Mouse (Mus musculus): ENCODE data around the gene 9030612E09Rik. TPM values are rescaled to one million over a fixed set of nuclear protein-coding genes. Genes with fewer than 3 reads are reported as not detected.

9030612E09Rik gene
- total RNA-seq, 4 experiments from 2014 or later: 2.7 to 3.3 (median 2.9) TPM

- DNase-seq (ENCODE audit: low spot score): no peak
Measured at GRCm38 (mm10) chr10:43203865-43204264, 29.4 kb downstream of the 9030612E09Rik start.

GRCm38 (mm10) chr10:43211866-43212265, 37.4 kb downstream of the 9030612E09Rik start:
- peak; percentile 6 for DNase-seq (ENCODE audit: low spot score)

- DNase-seq (ENCODE audit: low spot score): no peak
Measured at GRCm38 (mm10) chr10:43217361-43217900, 42.9 kb downstream of the 9030612E09Rik start.

- peak; percentile 13 for DNase-seq (ENCODE audit: low spot score)
Measured at GRCm38 (mm10) chr10:43220479-43220878, 46.0 kb downstream of the 9030612E09Rik start.

GRCm38 (mm10) chr10:43220910-43221625, 46.6 kb downstream of the 9030612E09Rik start, which contains the start of gene Pdss2:
Pdss2 (plus strand) TSS chr10:43221486.
- peak; percentile 98 for DNase-seq (ENCODE audit: low spot score)

GRCm38 (mm10) chr10:43221659-43222058, 47.2 kb downstream of the 9030612E09Rik start:
- DNase-seq (ENCODE audit: low spot score): no peak

- DNase-seq (ENCODE audit: low spot score): no peak
Measured at GRCm38 (mm10) chr10:43223391-43223790, 48.9 kb downstream of the 9030612E09Rik start.

Other genes starting within 250 kb of the 9030612E09Rik start
- 10 to 100 TPM; 13.3 to 17.7 (median 15.5) TPM for gene Sobp, start 174 bp upstream of the 9030612E09Rik start, total RNA-seq (2022)
- gene Pdss2, start 46.8 kb downstream of the 9030612E09Rik start, total RNA-seq (2022): 10 to 100 TPM; 35.6 to 37.5 (median 36.0) TPM

Data from heart, adult 8-10 months (tissue).